Comparison of ENCODE assay signal across 8 mouse cellular contexts in genomic region chr6:119846751-119847517, GRCm38 (mm10). TPM values are rescaled to one million over a fixed set of nuclear protein-coding genes. Genes with fewer than 3 reads are reported as not detected.
DNase-seq lines count a peak whose midpoint lies in the region; ATAC-seq and TF ChIP-seq lines count a peak whose summit lies in the region.

No protein-coding gene starts in this region.

- H3K9me3 ChIP-seq in midbrain, embryonic 12.5 days: no peaks in the 10 kb centered on the region

- 24% methylated on average over 11 of the region's 11 CpGs for WGBS in lung, adult 2 months
- 26% methylated on average over 11 of the region's 11 CpGs for WGBS in midbrain, embryonic 12.5 days

- H3K36me3 ChIP-seq in midbrain, embryonic 12.5 days: no peaks in the 10 kb centered on the region

- H3K9ac ChIP-seq in midbrain, embryonic 12.5 days (replicated peaks): peak overlapping the region; percentile 90

- no peaks in the 10 kb centered on the region for H3K27me3 ChIP-seq in midbrain, embryonic 12.5 days

- H3K4me1 ChIP-seq in lung, adult 2 months (ENCODE audit: control insufficient read depth, insufficient read depth, low read length): peaks cover 2% of the 10 kb centered on the region
- H3K4me1 ChIP-seq in midbrain, embryonic 12.5 days: peaks cover 23% of the 10 kb centered on the region

- H3K27ac ChIP-seq in midbrain, embryonic 12.5 days (replicated peaks): peak overlapping the region; percentile 94

- intact Hi-C loops in gastrocnemius, postnatal 36 days (cut with DNase I): no loop called here

- ATAC-seq in midbrain, embryonic 12.5 days (ENCODE audit: low FRiP score, low read depth): no peak

- no peak for TF ChIP-seq POLR2A in lung, adult 2 months (IDR thresholded peaks at IDR 0.05; ENCODE audit: borderline replicate concordance, extremely low read depth, low read depth, low read length)

- no peak for DNase-seq in lung, adult 2 months
- no peak for DNase-seq in lung, postnatal 25 days (ENCODE audit: low spot score)
- DNase-seq in ZHBTc4 (ENCODE audit: low read depth, low spot score): peak; percentile 21
- DNase-seq in forelimb bud, embryonic 11.5 days (ENCODE audit: low read depth, low spot score): peak; percentile 1
- no peak for DNase-seq in natural killer cell, adult 2 months (ENCODE audit: low spot score in 2 of 2)
- no peak for DNase-seq in T-cell, adult 2 months (ENCODE audit: low spot score)
- DNase-seq in gastrocnemius, postnatal 36 days: no peak

- TF ChIP-seq CTCF in lung, adult 2 months (IDR thresholded peaks at IDR 0.05; ENCODE audit: insufficient read depth, low read length): no peak

- H3K4me3 ChIP-seq in lung, adult 2 months (replicated peaks; ENCODE audit: extremely low read depth, low read depth, low read length): peak overlapping the region; percentile 83
- H3K4me3 ChIP-seq in midbrain, embryonic 12.5 days: peak overlapping the region; percentile 91

- peak overlapping the region; percentile 67 for H3K4me2 ChIP-seq in midbrain, embryonic 12.5 days (replicated peaks)

RNA-seq across cellular contexts. Expression of gene Erc1, which starts 1.0 kb away (rescaled TPM):
- polyA plus RNA-seq in lung, adult 2 months (2012; rRNA removed): 7.3 and 8.7 TPM in 2 replicates
- 37.2 and 37.5 TPM in 2 replicates for polyA plus RNA-seq in midbrain, embryonic 12.5 days (2016; fragmentation: Nextera tagmentation; extraction: Ambion mirVana)
- 10 to 100 TPM; 24.6 TPM for total RNA-seq in gastrocnemius, postnatal 36 days (2021)

RNA-seq across cellular contexts. Expression of gene Rad52, which starts 55.6 kb away (rescaled TPM):
- 27.8 and 29.0 TPM in 2 replicates for polyA plus RNA-seq in lung, adult 2 months (2012; rRNA removed)
- polyA plus RNA-seq in midbrain, embryonic 12.5 days (2016; fragmentation: Nextera tagmentation; extraction: Ambion mirVana): 24.9 and 28.1 TPM in 2 replicates
- total RNA-seq in gastrocnemius, postnatal 36 days (2021): 10 to 100 TPM; 12.9 to 13.3 TPM

Comparison
In these comparisons a context has a peak if more than half of its experiments do, and no peak if none do; other contexts are left out.
1. DNase-seq: peak in ZHBTc4 (single experiment) and forelimb bud, embryonic 11.5 days (single experiment); none in lung, adult 2 months (single experiment), lung, postnatal 25 days (single experiment), natural killer cell, adult 2 months (0 of 2), T-cell, adult 2 months (single experiment) and gastrocnemius, postnatal 36 days (0 of 2).